Mouse (Mus musculus): ENCODE results near the gene Pard6b. TPM values are rescaled to one million over a fixed set of nuclear protein-coding genes. Genes with fewer than 3 reads are reported as not detected.

Pard6b gene
- polyA plus RNA-seq, 1 experiment from 2014 or later: 4.1 TPM

- under 1% methylated on average over 37 of the region's 37 CpGs for WGBS
- Histone ChIP-seq H3K27me3 (no peaks in the 10 kb centered on the region), H3K4me1 (peaks cover 34% of the 10 kb centered on the region), H3K4me3 (replicated peaks) (peak overlapping the region; percentile 39), H3K36me3 (no peaks in the 10 kb centered on the region), H3K9ac (peak overlapping the region; percentile 2; the same call in 1 of the 2 replicates), H3K9me3 (replicated peaks) (no peaks in the 10 kb centered on the region), H3K4me2 (replicated peaks) (peak overlapping the region; percentile 65), H3K27ac (replicated peaks) (no peak overlapping the region)
- ATAC-seq (ENCODE audit: insufficient number of reproducible peaks, low FRiP score, low TSS enrichment, low read depth): no peak
Measured at GRCm38 (mm10) chr2:168117147-168117546, 36.3 kb downstream of the Pard6b start.

- Histone ChIP-seq H3K27ac (replicated peaks) (no peak overlapping the region), H3K9me3 (replicated peaks) (no peaks in the 10 kb centered on the region), H3K4me3 (replicated peaks) (peak overlapping the region; percentile 39), H3K27me3 (no peaks in the 10 kb centered on the region), H3K4me1 (peaks cover 34% of the 10 kb centered on the region), H3K9ac (peak overlapping the region; percentile 2; the same call in 1 of the 2 replicates), H3K4me2 (replicated peaks) (peak overlapping the region; percentile 65), H3K36me3 (no peaks in the 10 kb centered on the region)
- ATAC-seq (ENCODE audit: insufficient number of reproducible peaks, low FRiP score, low TSS enrichment, low read depth): no peak; the same call in 1 of the 2 replicates
- 6% methylated on average over 13 of the region's 13 CpGs for WGBS
Measured at GRCm38 (mm10) chr2:168117553-168117952, 36.7 kb downstream of the Pard6b start.

- no peak for ATAC-seq (ENCODE audit: insufficient number of reproducible peaks, low FRiP score, low TSS enrichment, low read depth)
- peaks cover 34% of the 10 kb centered on the region for H3K4me1 ChIP-seq
- no peaks in the 10 kb centered on the region for H3K27me3 ChIP-seq
- H3K27ac ChIP-seq (replicated peaks): no peak overlapping the region
- WGBS: 27% methylated on average over 16 of the region's 16 CpGs
- H3K4me2 ChIP-seq (replicated peaks): peak overlapping the region; percentile 65
- no peak overlapping the region for H3K9ac ChIP-seq
- H3K36me3 ChIP-seq: no peaks in the 10 kb centered on the region
- peak overlapping the region; percentile 39; the same call in 1 of the 2 replicates for H3K4me3 ChIP-seq (replicated peaks)
- H3K9me3 ChIP-seq (replicated peaks): no peaks in the 10 kb centered on the region
Measured at GRCm38 (mm10) chr2:168117967-168118366, 37.2 kb downstream of the Pard6b start.

- H3K4me3 ChIP-seq (replicated peaks): no peak overlapping the region
- WGBS: 65% methylated on average over 3 of the region's 3 CpGs
Measured at GRCm38 (mm10) chr2:168118456-168118855, 37.7 kb downstream of the Pard6b start.

GRCm38 (mm10) chr2:168119123-168119522 lies 38.3 kb downstream of the Pard6b start:
- peaks cover 34% of the 10 kb centered on the region for H3K4me1 ChIP-seq
- no peak overlapping the region for H3K4me2 ChIP-seq (replicated peaks)
- no peaks in the 10 kb centered on the region for H3K36me3 ChIP-seq
- 72% methylated on average over 12 of the region's 12 CpGs for WGBS
- H3K9me3 ChIP-seq (replicated peaks): no peaks in the 10 kb centered on the region
- no peak overlapping the region for H3K4me3 ChIP-seq (replicated peaks)
- ATAC-seq (ENCODE audit: insufficient number of reproducible peaks, low FRiP score, low TSS enrichment, low read depth): no peak
- no peak overlapping the region for H3K27ac ChIP-seq (replicated peaks)
- no peak overlapping the region for H3K9ac ChIP-seq
- H3K27me3 ChIP-seq: no peaks in the 10 kb centered on the region

More at GRCm38 (mm10) chr2:168118456-168118855, 37.7 kb downstream of the Pard6b start:
- no peak overlapping the region for H3K9ac ChIP-seq
- ATAC-seq (ENCODE audit: insufficient number of reproducible peaks, low FRiP score, low TSS enrichment, low read depth): no peak
- no peaks in the 10 kb centered on the region for H3K27me3 ChIP-seq
- H3K9me3 ChIP-seq (replicated peaks): no peaks in the 10 kb centered on the region
- H3K4me2 ChIP-seq (replicated peaks): no peak overlapping the region
- peaks cover 34% of the 10 kb centered on the region for H3K4me1 ChIP-seq
- H3K27ac ChIP-seq (replicated peaks): no peak overlapping the region
- H3K36me3 ChIP-seq: no peaks in the 10 kb centered on the region

- WGBS: 84% methylated on average over 4 of the region's 4 CpGs
- H3K9ac ChIP-seq: no peak overlapping the region
- ATAC-seq (ENCODE audit: insufficient number of reproducible peaks, low FRiP score, low TSS enrichment, low read depth): no peak
- H3K36me3 ChIP-seq: no peaks in the 10 kb centered on the region
- no peak overlapping the region for H3K4me2 ChIP-seq (replicated peaks)
- peaks cover 25% of the 10 kb centered on the region for H3K4me1 ChIP-seq
- no peak overlapping the region for H3K27ac ChIP-seq (replicated peaks)
- H3K4me3 ChIP-seq (replicated peaks): no peak overlapping the region
- no peaks in the 10 kb centered on the region for H3K27me3 ChIP-seq
- no peaks in the 10 kb centered on the region for H3K9me3 ChIP-seq (replicated peaks)
Measured at GRCm38 (mm10) chr2:168120906-168121305, 40.1 kb downstream of the Pard6b start.

GRCm38 (mm10) chr2:168123652-168124051 lies 42.8 kb downstream of the Pard6b start:
- no peak overlapping the region for H3K4me3 ChIP-seq (replicated peaks)
- no peaks in the 10 kb centered on the region for H3K9me3 ChIP-seq (replicated peaks)
- H3K36me3 ChIP-seq: no peaks in the 10 kb centered on the region
- no peak overlapping the region for H3K4me2 ChIP-seq (replicated peaks)
- 86% methylated on average over 6 of the region's 6 CpGs for WGBS
- no peaks in the 10 kb centered on the region for H3K27me3 ChIP-seq
- no peak for ATAC-seq (ENCODE audit: insufficient number of reproducible peaks, low FRiP score, low TSS enrichment, low read depth)
- no peak overlapping the region for H3K27ac ChIP-seq (replicated peaks)
- H3K4me1 ChIP-seq: peaks cover 15% of the 10 kb centered on the region
- no peak overlapping the region for H3K9ac ChIP-seq

- WGBS: 31% methylated on average over 11 of the region's 11 CpGs
- H3K27ac ChIP-seq (replicated peaks): no peak overlapping the region; the same call in 1 of the 2 replicates
- H3K27me3 ChIP-seq: no peaks in the 10 kb centered on the region
- H3K4me2 ChIP-seq (replicated peaks): no peak overlapping the region
- no peaks in the 10 kb centered on the region for H3K36me3 ChIP-seq
- H3K9ac ChIP-seq: no peak overlapping the region
- no peaks in the 10 kb centered on the region for H3K9me3 ChIP-seq (replicated peaks)
- no peak for ATAC-seq (ENCODE audit: insufficient number of reproducible peaks, low FRiP score, low TSS enrichment, low read depth)
- no peak overlapping the region for H3K4me3 ChIP-seq (replicated peaks)
- H3K4me1 ChIP-seq: peaks cover 19% of the 10 kb centered on the region
Measured at GRCm38 (mm10) chr2:168125288-168126089, 44.7 kb downstream of the Pard6b start.

GRCm38 (mm10) chr2:168127767-168128166 lies 47.0 kb downstream of the Pard6b start:
- ATAC-seq (ENCODE audit: insufficient number of reproducible peaks, low FRiP score, low TSS enrichment, low read depth): no peak
- Histone ChIP-seq H3K4me3 (replicated peaks) (no peak overlapping the region), H3K9me3 (replicated peaks) (no peaks in the 10 kb centered on the region), H3K9ac (no peak overlapping the region), H3K27me3 (no peaks in the 10 kb centered on the region), H3K36me3 (no peaks in the 10 kb centered on the region), H3K4me2 (replicated peaks) (no peak overlapping the region), H3K4me1 (peaks cover 19% of the 10 kb centered on the region), H3K27ac (replicated peaks) (0 out of 2 replicates have a peak overlapping the region, but pooled peaks have one; percentile 22)
- 77% methylated on average over 14 of the region's 14 CpGs for WGBS

- ATAC-seq (ENCODE audit: insufficient number of reproducible peaks, low FRiP score, low TSS enrichment, low read depth): peak; percentile 79
- H3K9me3 ChIP-seq (replicated peaks): no peaks in the 10 kb centered on the region
- H3K9ac ChIP-seq: no peak overlapping the region
- H3K27ac ChIP-seq (replicated peaks): 0 out of 2 replicates have a peak overlapping the region, but pooled peaks have one; percentile 58
- no peaks in the 10 kb centered on the region for H3K36me3 ChIP-seq
- H3K4me3 ChIP-seq (replicated peaks): no peak overlapping the region
- H3K4me1 ChIP-seq: peaks cover 19% of the 10 kb centered on the region
- H3K27me3 ChIP-seq: no peaks in the 10 kb centered on the region
- WGBS: 23% methylated on average over 12 of the region's 14 CpGs
- peak overlapping the region; percentile 15; the same call in 1 of the 2 replicates for H3K4me2 ChIP-seq (replicated peaks)
Measured at GRCm38 (mm10) chr2:168128211-168128859, 47.5 kb downstream of the Pard6b start.

- 80% methylated on average over 3 of the region's 3 CpGs for WGBS
- Histone ChIP-seq H3K4me2 (replicated peaks) (no peak overlapping the region), H3K36me3 (no peaks in the 10 kb centered on the region), H3K27me3 (no peaks in the 10 kb centered on the region), H3K9ac (no peak overlapping the region), H3K27ac (replicated peaks) (no peak overlapping the region), H3K4me1 (peaks cover 19% of the 10 kb centered on the region), H3K9me3 (replicated peaks) (no peaks in the 10 kb centered on the region), H3K4me3 (replicated peaks) (no peak overlapping the region)
- no peak for ATAC-seq (ENCODE audit: insufficient number of reproducible peaks, low FRiP score, low TSS enrichment, low read depth)
Measured at GRCm38 (mm10) chr2:168130046-168130445, 49.2 kb downstream of the Pard6b start.
